Mouse (Mus musculus) hindbrain, embryonic 14.5 days (tissue): ENCODE measurements around the gene Actl10. TPM values are rescaled to one million over a fixed set of nuclear protein-coding genes. Genes with fewer than 3 reads are reported as not detected.

Experiments used
- ATAC-seq: fragments of 200-750 bp; cut with Nextera tagmentation; 2 replicates; pipeline ENCODE4 v1.8.0; 2017; ENCODE audit warnings: moderate number of reproducible peaks, mild to moderate bottlenecking, moderate TSS enrichment, moderate library complexity; ENCODE audit not compliant: low FRiP score
- DNase-seq: peaks from one replicate; pipeline ENCODE4 v3.0.0-alpha.2; 2015; ENCODE audit warnings: low spot score
- H3K27ac ChIP-seq: fragments of 300-500 bp; sonication (generic); 2 replicates; pipeline ENCODE4 v1.5.1; 2014; ENCODE audit warnings: mild to moderate bottlenecking, moderate library complexity
- H3K27me3 ChIP-seq: fragments of 300-500 bp; sonication (generic); 2 replicates; pipeline ENCODE4 v1.6.1; 2014; ENCODE audit warnings: mild to moderate bottlenecking, low read length, mixed read lengths; ENCODE audit not compliant: control insufficient read depth, insufficient read depth
- H3K36me3 ChIP-seq: fragments of 300-500 bp; sonication (generic); replicated peaks from 2 replicates; pipeline ENCODE4 v1.6.1; 2014; ENCODE audit not compliant: control insufficient read depth, insufficient read depth
- H3K4me1 ChIP-seq: fragments of 300-500 bp; sonication (generic); replicated peaks from 2 replicates; pipeline ENCODE4 v1.6.1; 2014; ENCODE audit warnings: antibody characterized with exemption, low read length, mixed read lengths; ENCODE audit not compliant: control insufficient read depth, insufficient read depth
- H3K4me2 ChIP-seq: fragments of 300-500 bp; sonication (generic); replicated peaks from 2 replicates; pipeline ENCODE4 v1.6.1; 2014; ENCODE audit warnings: mild to moderate bottlenecking, moderate library complexity
- H3K4me3 ChIP-seq: fragments of 300-500 bp; sonication (generic); replicated peaks from 2 replicates; pipeline ENCODE4 v1.5.1; 2014; ENCODE audit warnings: mild to moderate bottlenecking, low read length
- H3K9ac ChIP-seq: fragments of 300-500 bp; sonication (generic); 2 replicates; pipeline ENCODE4 v1.6.1; 2014
- H3K9me3 ChIP-seq: fragments of 300-500 bp; sonication (generic); 2 replicates; pipeline ENCODE4 v1.6.1; 2016; ENCODE audit warnings: low read length; ENCODE audit not compliant: control insufficient read depth
- WGBS: fragments of 180-500 bp; shearing (Covaris S2); extraction: QIAGEN DNeasy Blood & Tissue Kit; methylation state at CpG from one replicate; pipeline ENCODE4 v1.1.7; 2014; 5-methylcytosine and 5-hydroxymethylcytosine counted together
- polyA plus RNA-seq: library from polyadenylated mRNA; unstranded; fragments of >200 nt; fragmentation: Nextera tagmentation; extraction: Ambion mirVana; gene quantifications from 2 replicates; pipeline ENCODE4 v1.2.1, GENCODE M21; 2014

Gene Actl10
- polyA plus RNA-seq, 1 experiment from 2014 or later, result 0.12 TPM

DNA sequence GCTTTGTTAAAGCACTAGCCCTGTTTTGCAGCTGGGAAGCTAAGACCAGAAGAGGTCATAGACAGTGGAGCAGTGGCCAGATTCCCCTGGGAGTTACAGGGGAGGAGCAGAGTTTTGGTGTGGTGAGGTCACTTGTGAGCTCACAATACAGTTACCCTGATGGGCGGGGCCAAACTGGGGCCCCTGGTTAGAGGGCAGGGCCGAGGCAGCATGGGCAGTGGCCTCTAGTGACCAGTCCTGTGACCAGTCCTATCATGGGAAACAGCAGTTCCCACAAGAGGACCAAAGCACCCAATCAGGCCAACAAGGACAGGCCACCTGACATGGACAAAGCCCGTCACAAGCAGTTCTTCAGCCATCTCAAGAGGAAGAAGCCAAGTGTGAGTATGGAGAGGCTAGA is 2.9 kb upstream of the Actl10 start:
- DNase-seq, result no peak
- Histone ChIP-seq H3K36me3 (no peaks in the 10 kb centered on the region), H3K4me2 (no peak overlapping the region), H3K4me1 (peaks cover 22% of the 10 kb centered on the region), H3K27ac (no peak overlapping the region), H3K27me3 (0 out of 2 replicates have a peak, but pooled peaks cover 9% of the 10 kb centered on the region), H3K4me3 (no peak overlapping the region), H3K9me3 (no peaks in the 10 kb centered on the region), H3K9ac (no peak overlapping the region)
- 46% methylated on average over 3 of the region's 3 CpGs for WGBS
- no peak for ATAC-seq

DNA sequence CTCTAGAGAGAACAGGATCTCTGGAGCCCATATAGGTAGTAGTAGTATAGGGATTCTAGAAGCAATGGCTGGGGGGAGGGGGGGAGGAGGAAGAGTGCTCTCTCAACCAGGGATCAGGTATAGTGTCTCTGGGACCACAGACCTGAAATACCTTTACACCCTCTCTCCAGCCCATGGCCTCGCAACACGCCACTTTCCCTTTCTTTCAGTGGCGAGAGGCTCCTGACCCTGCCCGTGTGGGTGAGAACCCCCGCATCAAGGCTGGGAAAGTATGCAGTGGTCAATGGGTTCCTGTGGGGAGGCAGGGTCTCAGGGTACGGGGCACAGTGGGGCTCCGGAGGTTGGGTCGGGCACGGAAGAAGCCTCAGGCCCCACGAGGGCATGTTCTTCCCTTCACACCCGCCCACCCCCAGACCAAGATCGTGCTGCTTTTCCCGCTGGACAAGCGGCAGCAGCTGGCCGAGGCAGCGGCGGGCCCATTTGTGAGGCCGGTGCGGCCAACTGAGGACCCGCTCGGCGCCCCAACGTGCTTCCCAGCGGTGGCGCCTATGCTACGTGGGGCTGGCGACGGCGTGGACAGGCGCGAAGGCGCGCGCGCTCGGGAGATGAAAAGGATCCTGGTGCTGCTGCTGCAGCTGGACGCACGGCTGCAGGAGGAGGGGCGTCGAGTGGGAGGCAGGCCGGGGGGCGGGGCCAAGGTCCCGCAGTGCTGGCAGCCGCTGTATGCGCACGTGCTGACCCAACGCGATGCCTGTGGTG is 2.3 kb upstream of the Actl10 start:
- Histone ChIP-seq H3K4me1 (peaks cover 22% of the 10 kb centered on the region), H3K4me2 (peak overlapping the region; percentile 94), H3K27ac (no peak overlapping the region), H3K27me3 (0 out of 2 replicates have a peak, but pooled peaks cover 9% of the 10 kb centered on the region), H3K9me3 (no peaks in the 10 kb centered on the region), H3K36me3 (no peaks in the 10 kb centered on the region), H3K4me3 (peak overlapping the region; percentile 38), H3K9ac (peak overlapping the region; percentile 64)
- DNase-seq (peak; percentile 71), ATAC-seq (peak; percentile 70)
- 2% methylated on average over 48 of the region's 48 CpGs for WGBS

DNA sequence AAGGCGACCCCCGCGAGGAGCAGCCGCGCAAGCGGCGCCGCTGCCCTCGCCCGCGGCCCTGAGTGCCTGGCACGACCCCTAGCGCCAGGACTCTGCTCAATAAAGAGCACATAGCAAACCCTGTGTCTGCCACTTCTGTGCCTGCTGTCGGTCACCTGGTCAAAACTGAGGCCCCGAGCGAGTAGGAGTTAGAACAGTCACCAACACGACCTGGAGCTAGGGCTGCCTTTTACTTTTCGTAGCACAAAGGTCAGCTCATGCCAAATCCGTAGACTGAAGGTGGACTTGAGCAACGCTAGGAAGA is 1.7 kb upstream of the Actl10 start:
- Histone ChIP-seq H3K9me3 (no peaks in the 10 kb centered on the region), H3K4me2 (peak overlapping the region; percentile 94), H3K36me3 (no peaks in the 10 kb centered on the region), H3K4me3 (peak overlapping the region; percentile 38), H3K27ac (no peak overlapping the region), H3K9ac (peak overlapping the region; percentile 64), H3K27me3 (0 out of 2 replicates have a peak, but pooled peaks cover 9% of the 10 kb centered on the region), H3K4me1 (peaks cover 22% of the 10 kb centered on the region)
- WGBS, result 15% methylated on average over 20 of the region's 20 CpGs
- ATAC-seq, result 0 out of 2 replicates have a peak, but pooled peaks have one; percentile 7
- DNase-seq, result no peak

DNA sequence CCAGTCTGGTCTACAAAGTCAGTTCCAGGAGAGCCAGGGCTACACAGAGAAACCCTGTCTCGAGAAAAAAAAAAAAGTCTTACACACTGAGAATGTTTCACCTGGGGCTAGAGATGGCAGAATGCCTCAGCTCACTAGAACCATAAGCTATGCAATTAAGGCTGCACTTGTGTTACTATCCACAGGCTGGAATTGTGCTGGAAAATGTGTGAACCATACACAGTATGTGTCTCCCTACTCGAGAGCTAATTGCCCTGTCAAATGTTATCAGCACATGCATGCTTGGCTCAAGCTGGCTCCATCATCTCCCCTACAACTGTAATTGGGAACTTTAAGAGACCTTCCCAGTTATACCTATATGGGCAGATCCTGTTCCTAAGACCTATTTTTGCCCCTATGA is 639 bp upstream of the Actl10 start:
- WGBS, result 80% methylated on average over 2 of the region's 2 CpGs
- no peak for DNase-seq
- no peak overlapping the region for H3K9ac ChIP-seq
- no peaks in the 10 kb centered on the region for H3K36me3 ChIP-seq
- H3K27ac ChIP-seq, result no peak overlapping the region
- H3K4me2 ChIP-seq, result no peak overlapping the region
- no peak overlapping the region for H3K4me3 ChIP-seq
- H3K4me1 ChIP-seq, result peaks cover 22% of the 10 kb centered on the region
- no peaks in the 10 kb centered on the region for H3K9me3 ChIP-seq
- no peak for ATAC-seq
- 0 out of 2 replicates have a peak, but pooled peaks cover 9% of the 10 kb centered on the region for H3K27me3 ChIP-seq

DNA sequence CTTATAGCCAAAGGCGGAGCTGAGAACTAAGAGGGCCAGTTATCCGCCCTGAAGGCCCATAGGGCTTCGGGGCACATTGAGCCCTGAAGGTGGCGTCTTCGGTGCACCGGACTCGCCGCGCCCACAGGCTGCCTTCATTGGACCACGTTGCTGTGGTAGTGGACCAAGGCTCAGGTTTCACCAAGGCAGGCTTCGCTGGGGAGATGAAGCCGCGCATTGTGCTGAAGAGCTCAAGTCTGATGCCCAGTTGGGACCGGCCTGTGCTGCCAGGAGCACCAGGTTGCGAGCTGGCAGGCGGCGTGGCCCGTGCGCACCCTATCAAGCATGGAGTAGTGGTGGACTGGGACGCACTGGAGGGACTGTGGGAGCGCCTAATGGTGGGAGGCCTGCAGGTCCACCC is 351 bp downstream of the Actl10 start:
- H3K4me3 ChIP-seq, result no peak overlapping the region
- no peak for DNase-seq
- H3K4me1 ChIP-seq, result peaks cover 23% of the 10 kb centered on the region
- no peaks in the 10 kb centered on the region for H3K9me3 ChIP-seq
- H3K27me3 ChIP-seq, result 0 out of 2 replicates have a peak, but pooled peaks cover 9% of the 10 kb centered on the region
- ATAC-seq, result peak; percentile 29
- whole genome bisulfite sequencing, result 35% methylated on average over 21 of the region's 21 CpGs
- no peak overlapping the region for H3K27ac ChIP-seq
- no peak overlapping the region for H3K9ac ChIP-seq
- H3K4me2 ChIP-seq, result peak overlapping the region; percentile 27
- H3K36me3 ChIP-seq, result no peaks in the 10 kb centered on the region

DNA sequence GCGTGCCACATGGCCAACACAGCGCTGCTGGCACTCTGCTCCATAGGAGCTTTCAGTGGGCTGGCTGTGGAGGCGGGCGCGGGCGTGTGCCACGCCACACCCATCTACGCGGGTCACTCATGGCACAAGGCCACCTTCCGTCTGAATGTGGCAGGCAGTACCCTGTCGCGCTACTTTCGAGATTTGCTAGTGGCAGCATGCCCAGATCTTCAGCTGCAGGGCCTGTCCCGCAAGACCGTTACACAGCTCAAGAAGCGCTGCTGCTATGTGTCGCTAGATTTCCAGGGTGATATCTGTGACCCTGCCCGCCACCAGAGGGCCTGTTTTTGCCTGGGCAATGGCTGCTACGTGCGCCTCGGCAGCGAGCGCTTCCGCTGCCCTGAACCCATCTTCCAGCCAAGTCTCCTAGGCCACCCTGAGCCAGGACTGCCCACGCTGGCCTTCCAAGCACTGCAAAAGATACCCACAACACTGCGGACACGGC is 890 bp downstream of the Actl10 start:
- Histone ChIP-seq H3K27ac (no peak overlapping the region), H3K4me2 (peak overlapping the region; percentile 27), H3K9me3 (no peaks in the 10 kb centered on the region), H3K36me3 (no peaks in the 10 kb centered on the region), H3K27me3 (0 out of 2 replicates have a peak, but pooled peaks cover 9% of the 10 kb centered on the region), H3K9ac (0 out of 2 replicates have a peak overlapping the region, but pooled peaks have one; percentile 10), H3K4me1 (peaks cover 26% of the 10 kb centered on the region), H3K4me3 (no peak overlapping the region)
- peak; percentile 69 for DNase-seq
- WGBS, result 19% methylated on average over 27 of the region's 27 CpGs
- ATAC-seq, result peak; percentile 56

DNA sequence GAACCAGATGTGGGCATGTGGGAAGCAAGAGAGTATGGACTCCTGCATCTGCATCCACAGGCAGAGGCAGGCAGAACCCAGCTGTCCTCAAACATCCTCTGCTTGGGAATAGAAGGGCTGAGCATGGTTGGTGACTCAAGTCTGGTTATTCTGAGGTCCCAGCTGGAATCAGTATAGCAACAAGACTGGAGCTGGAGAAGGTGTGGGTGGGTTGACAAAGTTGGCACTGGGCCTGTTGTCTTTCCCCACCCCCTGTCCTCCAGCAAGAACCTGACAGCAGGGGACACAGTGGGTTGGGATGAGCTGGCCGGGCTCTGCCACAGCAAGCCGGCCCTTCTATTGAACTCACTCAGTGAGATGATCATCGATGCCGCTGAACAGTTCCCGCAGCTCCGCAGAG is 3.7 kb downstream of the Actl10 start:
- ATAC-seq, result no peak
- H3K4me2 ChIP-seq, result no peak overlapping the region
- no peak overlapping the region for H3K9ac ChIP-seq
- H3K4me1 ChIP-seq, result peaks cover 31% of the 10 kb centered on the region
- H3K36me3 ChIP-seq, result no peaks in the 10 kb centered on the region
- WGBS, result 68% methylated on average over 6 of the region's 6 CpGs
- no peak for DNase-seq
- H3K27ac ChIP-seq, result no peak overlapping the region
- no peaks in the 10 kb centered on the region for H3K9me3 ChIP-seq
- no peak overlapping the region for H3K4me3 ChIP-seq
- 0 out of 2 replicates have a peak, but pooled peaks cover 6% of the 10 kb centered on the region for H3K27me3 ChIP-seq

DNA sequence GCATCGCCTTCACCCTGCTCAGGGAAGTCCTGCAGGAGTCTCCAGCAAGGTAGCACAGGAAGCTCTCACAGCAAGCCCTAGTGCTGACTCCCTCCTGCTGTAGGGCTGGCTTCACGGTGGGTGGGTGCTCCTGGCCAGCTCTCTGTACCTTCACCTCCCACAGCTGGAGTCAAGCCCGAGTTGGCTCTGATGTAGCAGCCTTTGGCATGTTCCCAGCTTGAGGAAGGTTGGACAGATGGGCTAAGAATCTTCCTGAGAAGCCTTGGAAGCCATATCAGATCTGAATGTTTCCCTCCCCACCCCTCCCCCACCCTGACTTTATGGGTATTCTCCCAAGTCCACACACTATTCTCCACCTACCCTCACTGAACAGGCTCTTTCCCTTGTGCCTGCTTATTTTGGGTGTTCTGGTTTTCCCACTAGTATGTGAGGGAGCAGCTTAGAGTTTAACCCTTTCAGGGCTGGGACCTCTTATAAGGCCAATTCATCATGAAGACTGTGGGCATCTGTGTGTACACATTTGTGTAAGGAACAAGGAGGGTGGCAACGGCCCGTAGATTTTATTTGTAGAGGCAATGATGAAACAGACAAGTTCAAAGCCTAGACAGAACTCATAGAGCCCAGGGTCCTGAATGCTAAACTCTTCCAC is 5.7 kb downstream of the Actl10 start:
- Histone ChIP-seq H3K4me2 (peak overlapping the region; percentile 79), H3K27me3 (no peaks in the 10 kb centered on the region), H3K36me3 (no peaks in the 10 kb centered on the region; the same call in 1 of the 2 replicates), H3K4me3 (no peak overlapping the region), H3K27ac (no peak overlapping the region), H3K9me3 (no peaks in the 10 kb centered on the region), H3K4me1 (peaks cover 24% of the 10 kb centered on the region), H3K9ac (peak overlapping the region; percentile 29; the same call in 1 of the 2 replicates)
- DNase-seq (no peak), ATAC-seq (no peak)
- 51% methylated on average over 5 of the region's 5 CpGs for WGBS

DNA sequence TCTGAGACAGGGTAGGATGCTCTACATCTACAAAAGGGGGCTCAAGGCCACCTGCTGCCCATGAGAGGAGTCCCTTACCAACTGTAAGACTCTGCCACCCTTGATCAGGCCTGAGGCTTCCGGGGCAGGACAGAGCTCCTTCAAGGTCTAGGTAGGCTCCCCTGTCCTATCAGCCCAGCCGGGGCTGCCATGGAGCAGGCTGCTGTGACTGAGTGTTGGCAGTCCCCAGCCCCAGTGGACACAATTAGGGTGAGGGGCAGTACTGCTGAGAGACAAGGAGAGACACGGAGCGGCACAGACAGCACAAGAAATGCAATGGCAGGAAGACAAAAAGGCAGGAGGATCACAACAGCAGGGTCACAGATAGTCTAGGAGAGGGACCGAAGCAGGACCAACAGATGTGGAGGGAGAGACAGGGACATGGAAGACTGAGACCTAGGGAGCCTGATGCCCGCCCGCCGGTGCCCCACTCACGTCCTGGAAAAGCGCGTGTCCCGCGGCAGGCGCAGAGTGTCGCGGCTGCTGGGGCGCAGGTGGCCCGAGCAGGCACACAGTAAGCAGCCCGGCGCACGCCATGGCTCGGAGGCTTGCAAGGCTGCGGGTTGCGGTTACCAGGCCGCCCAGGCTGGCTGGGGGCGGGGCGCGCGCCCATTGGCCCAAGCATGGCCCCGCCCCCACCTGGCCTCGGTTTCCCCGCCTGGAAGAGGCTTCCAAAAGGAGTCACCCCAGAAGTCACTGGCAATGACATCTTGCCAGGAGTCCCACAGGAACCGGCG is 6.9 kb downstream of the Actl10 start, which contains the start of gene Necab3:
Gene Necab3, minus strand, starts transcription at position 627 of the 776 bp plus-strand sequence.
- Histone ChIP-seq H3K4me1 (peaks cover 20% of the 10 kb centered on the region), H3K9ac (peak within 1 kb of the TSS; percentile 65), H3K4me3 (peak within 1 kb of the TSS; percentile 38), H3K27me3 (no peaks in the 10 kb centered on the region), H3K4me2 (peak within 1 kb of the TSS; percentile 79), H3K9me3 (no peaks in the 10 kb centered on the region), H3K36me3 (peaks cover 8% of the 10 kb centered on the region), H3K27ac (peak within 1 kb of the TSS; percentile 23)
- DNase-seq (no peak), ATAC-seq (peak; percentile 65; the same call in 1 of the 2 replicates)
- WGBS, result 5% methylated on average over 34 of the region's 34 CpGs
